Mouse (Mus musculus): ENCODE measurements at regions not wholly inside any gene's neighbourhood (a gene's known extent, or its start where the extent isn't known, plus 50 kb on each side); places are given as distances from the start of the nearest gene placed in this dataset.

GRCm38 (mm10) chr16:77418486-77418885 is 183.4 kb downstream of the Gm11146 start:
- H3K79me3 ChIP-seq (ENCODE audit: low read depth) = no peaks in the 10 kb centered on the region
- H3K27me3 ChIP-seq (ENCODE audit: control insufficient read depth, insufficient read depth, insufficient read length) = no peaks in the 10 kb centered on the region
- no peaks in the 10 kb centered on the region for H3K79me2 ChIP-seq (ENCODE audit: control insufficient read depth, insufficient read depth)
- no peak overlapping the region for H3ac ChIP-seq (ENCODE audit: control insufficient read depth, insufficient read length, low read depth)
- H3K4me3 ChIP-seq (ENCODE audit: insufficient read depth, poor library complexity, severe bottlenecking) = no peak overlapping the region
- no peak for TF ChIP-seq USF1 (IDR thresholded peaks at IDR 0.05; ENCODE audit: low read depth)
- no peak for TF ChIP-seq MYOD1 (IDR thresholded peaks at IDR 0.05; ENCODE audit: control insufficient read depth, insufficient read length, low read depth)
- no peak for TF ChIP-seq CTCF (IDR thresholded peaks at IDR 0.05; ENCODE audit: control insufficient read depth, insufficient read depth, insufficient read length)
- TF ChIP-seq MAX (IDR thresholded peaks at IDR 0.05) = no peak
- no peak for TF ChIP-seq CEBPB (IDR thresholded peaks at IDR 0.05; ENCODE audit: low read depth)
- TF ChIP-seq FOSL1 (IDR thresholded peaks at IDR 0.05; ENCODE audit: insufficient read depth, low read length, poor library complexity, severe bottlenecking) = no peak
- no peak for TF ChIP-seq MYOG (IDR thresholded peaks at IDR 0.05; ENCODE audit: control insufficient read depth, extremely low read depth, insufficient read length)
- no peaks in the 10 kb centered on the region for H3K36me3 ChIP-seq (ENCODE audit: control insufficient read depth, insufficient read depth)

GRCm38 (mm10) chr16:77417791-77418190 is 184.1 kb downstream of the Gm11146 start:
- H3K79me2 ChIP-seq (ENCODE audit: control insufficient read depth, insufficient read depth) = no peaks in the 10 kb centered on the region
- H3K79me3 ChIP-seq (ENCODE audit: low read depth) = no peaks in the 10 kb centered on the region
- H3ac ChIP-seq (ENCODE audit: control insufficient read depth, insufficient read length, low read depth) = no peak overlapping the region
- H3K4me3 ChIP-seq (ENCODE audit: insufficient read depth, poor library complexity, severe bottlenecking) = no peak overlapping the region
- no peaks in the 10 kb centered on the region for H3K36me3 ChIP-seq (ENCODE audit: control insufficient read depth, insufficient read depth)
- no peaks in the 10 kb centered on the region for H3K27me3 ChIP-seq (ENCODE audit: control insufficient read depth, insufficient read depth, insufficient read length)
- no peak for TF ChIP-seq MYOG (IDR thresholded peaks at IDR 0.05; ENCODE audit: control insufficient read depth, extremely low read depth, insufficient read length)
- TF ChIP-seq MAX (IDR thresholded peaks at IDR 0.05) = no peak
- TF ChIP-seq MYOD1 (IDR thresholded peaks at IDR 0.05; ENCODE audit: control insufficient read depth, insufficient read length, low read depth) = no peak
- TF ChIP-seq CTCF (IDR thresholded peaks at IDR 0.05; ENCODE audit: control insufficient read depth, insufficient read depth, insufficient read length) = no peak
- no peak for TF ChIP-seq USF1 (IDR thresholded peaks at IDR 0.05; ENCODE audit: low read depth)
- TF ChIP-seq FOSL1 (IDR thresholded peaks at IDR 0.05; ENCODE audit: insufficient read depth, low read length, poor library complexity, severe bottlenecking) = no peak
- no peak for TF ChIP-seq CEBPB (IDR thresholded peaks at IDR 0.05; ENCODE audit: low read depth)

- H3K27me3 ChIP-seq (ENCODE audit: control insufficient read depth, insufficient read depth, insufficient read length) = no peaks in the 10 kb centered on the region
- TF ChIP-seq CEBPB (IDR thresholded peaks at IDR 0.05; ENCODE audit: low read depth) (no peak), MYOG (IDR thresholded peaks at IDR 0.05; ENCODE audit: control insufficient read depth, extremely low read depth, insufficient read length) (no peak), CTCF (IDR thresholded peaks at IDR 0.05; ENCODE audit: control insufficient read depth, insufficient read depth, insufficient read length) (no peak)
- no peak overlapping the region for H3ac ChIP-seq (ENCODE audit: control insufficient read depth, insufficient read length, low read depth)
Observed at GRCm38 (mm10) chr16:77414562-77414961, 187.3 kb downstream of the Gm11146 start.

GRCm38 (mm10) chr16:77409168-77409567 is 192.7 kb downstream of the Gm11146 start:
- Histone ChIP-seq H3K4me3 (ENCODE audit: insufficient read depth, poor library complexity, severe bottlenecking) (no peak overlapping the region), H3K79me3 (ENCODE audit: low read depth) (no peaks in the 10 kb centered on the region), H3K36me3 (ENCODE audit: control insufficient read depth, insufficient read depth) (no peaks in the 10 kb centered on the region), H3ac (ENCODE audit: control insufficient read depth, insufficient read length, low read depth) (no peak overlapping the region), H3K79me2 (ENCODE audit: control insufficient read depth, insufficient read depth) (no peaks in the 10 kb centered on the region), H3K27me3 (ENCODE audit: control insufficient read depth, insufficient read depth, insufficient read length) (no peaks in the 10 kb centered on the region)
- TF ChIP-seq FOSL1 (IDR thresholded peaks at IDR 0.05; ENCODE audit: insufficient read depth, low read length, poor library complexity, severe bottlenecking) (no peak), MYOG (IDR thresholded peaks at IDR 0.05; ENCODE audit: control insufficient read depth, extremely low read depth, insufficient read length) (no peak), MYOD1 (IDR thresholded peaks at IDR 0.05; ENCODE audit: control insufficient read depth, insufficient read length, low read depth) (no peak), CTCF (IDR thresholded peaks at IDR 0.05; ENCODE audit: control insufficient read depth, insufficient read depth, insufficient read length) (no peak), USF1 (IDR thresholded peaks at IDR 0.05; ENCODE audit: low read depth) (no peak), MAX (IDR thresholded peaks at IDR 0.05) (no peak), CEBPB (IDR thresholded peaks at IDR 0.05; ENCODE audit: low read depth) (no peak)

More at GRCm38 (mm10) chr16:77414562-77414961, 187.3 kb downstream of the Gm11146 start:
- no peaks in the 10 kb centered on the region for H3K79me3 ChIP-seq (ENCODE audit: low read depth)
- no peaks in the 10 kb centered on the region for H3K79me2 ChIP-seq (ENCODE audit: control insufficient read depth, insufficient read depth)
- H3K36me3 ChIP-seq (ENCODE audit: control insufficient read depth, insufficient read depth) = no peaks in the 10 kb centered on the region
- no peak overlapping the region for H3K4me3 ChIP-seq (ENCODE audit: insufficient read depth, poor library complexity, severe bottlenecking)

GRCm38 (mm10) chr16:77406999-77407398 is 194.9 kb downstream of the Gm11146 start:
- Histone ChIP-seq H3K79me2 (ENCODE audit: control insufficient read depth, insufficient read depth) (no peaks in the 10 kb centered on the region), H3ac (ENCODE audit: control insufficient read depth, insufficient read length, low read depth) (no peak overlapping the region), H3K79me3 (ENCODE audit: low read depth) (no peaks in the 10 kb centered on the region), H3K4me3 (ENCODE audit: insufficient read depth, poor library complexity, severe bottlenecking) (no peak overlapping the region), H3K27me3 (ENCODE audit: control insufficient read depth, insufficient read depth, insufficient read length) (no peaks in the 10 kb centered on the region), H3K36me3 (ENCODE audit: control insufficient read depth, insufficient read depth) (no peaks in the 10 kb centered on the region)
- TF ChIP-seq MYOG (IDR thresholded peaks at IDR 0.05; ENCODE audit: control insufficient read depth, extremely low read depth, insufficient read length) (no peak), MAX (IDR thresholded peaks at IDR 0.05) (no peak), CEBPB (IDR thresholded peaks at IDR 0.05; ENCODE audit: low read depth) (no peak), FOSL1 (IDR thresholded peaks at IDR 0.05; ENCODE audit: insufficient read depth, low read length, poor library complexity, severe bottlenecking) (no peak), MYOD1 (IDR thresholded peaks at IDR 0.05; ENCODE audit: control insufficient read depth, insufficient read length, low read depth) (no peak), USF1 (IDR thresholded peaks at IDR 0.05; ENCODE audit: low read depth) (no peak), CTCF (IDR thresholded peaks at IDR 0.05; ENCODE audit: control insufficient read depth, insufficient read depth, insufficient read length) (no peak)

- Histone ChIP-seq H3K79me3 (ENCODE audit: low read depth) (no peaks in the 10 kb centered on the region), H3K27me3 (ENCODE audit: control insufficient read depth, insufficient read depth, insufficient read length) (no peaks in the 10 kb centered on the region), H3K4me3 (ENCODE audit: insufficient read depth, poor library complexity, severe bottlenecking) (no peak overlapping the region), H3K79me2 (ENCODE audit: control insufficient read depth, insufficient read depth) (no peaks in the 10 kb centered on the region), H3ac (ENCODE audit: control insufficient read depth, insufficient read length, low read depth) (no peak overlapping the region), H3K36me3 (ENCODE audit: control insufficient read depth, insufficient read depth) (no peaks in the 10 kb centered on the region)
- TF ChIP-seq CEBPB (IDR thresholded peaks at IDR 0.05; ENCODE audit: low read depth) (no peak), CTCF (IDR thresholded peaks at IDR 0.05; ENCODE audit: control insufficient read depth, insufficient read depth, insufficient read length) (no peak), USF1 (IDR thresholded peaks at IDR 0.05; ENCODE audit: low read depth) (no peak), MYOG (IDR thresholded peaks at IDR 0.05; ENCODE audit: control insufficient read depth, extremely low read depth, insufficient read length) (no peak), MAX (IDR thresholded peaks at IDR 0.05) (no peak)
Observed at GRCm38 (mm10) chr16:77405859-77406258, 196.0 kb downstream of the Gm11146 start.
